Mouse (Mus musculus) stomach, postnatal 0 days (tissue): ENCODE results near the gene Arnt2.

Experiments
- CTCF ChIP-seq: IDR thresholded peaks from 2 replicates; pipeline ENCODE4 v1.5.1; 2016; ENCODE audit warnings: antibody characterized with exemption, low read depth, mild to moderate bottlenecking, moderate library complexity
- EP300 ChIP-seq: optimal IDR thresholded peaks from 2 replicates; pipeline ENCODE3; 2016; ENCODE audit warnings: antibody characterized with exemption

DNA sequence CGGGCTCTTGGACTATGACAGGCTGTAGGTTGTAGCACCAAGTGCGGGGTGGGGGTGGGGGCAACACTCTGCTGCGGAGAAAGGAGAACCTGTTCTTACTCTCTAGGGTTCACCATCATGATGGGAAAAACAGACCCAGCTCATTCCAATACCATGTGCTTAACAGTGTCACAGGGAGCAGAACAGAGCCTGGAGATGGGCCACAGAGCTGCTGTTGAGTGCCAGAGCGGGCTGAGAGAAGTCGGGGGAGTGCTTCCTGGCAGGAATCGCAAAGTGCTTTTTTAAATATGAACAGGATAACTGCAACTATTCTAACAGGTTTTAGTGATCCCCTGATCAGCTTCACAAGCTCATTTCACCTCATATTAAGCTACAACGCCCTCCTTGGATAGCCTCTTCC is 116.9 kb downstream of the Arnt2 start:
- TF ChIP-seq CTCF (no peak), EP300 (no peak)
